Mouse (Mus musculus) spleen, adult 10 weeks (tissue): Measurements from ENCODE around the gene Sptssa. TPM values are rescaled to one million over a fixed set of nuclear protein-coding genes. Genes with fewer than 3 reads are reported as not detected.

ENCODE experiments used
- polyA plus RNA-seq: library from polyadenylated mRNA; stranded (reverse); fragments of 350-450 nt; fragmentation: Illumina TruSeq; extraction: RNeasy Lipid Tissue Mini Kit (QIAGEN cat#74804); gene quantifications from one replicate; pipeline ENCODE4 v1.2.3, GENCODE M21; 2015; ENCODE audit warnings: low replicate concordance; ENCODE audit not compliant: insufficient read depth

Gene Sptssa
- 120 TPM for polyA plus RNA-seq

GRCm38 (mm10) chr12:54656396-54657171 lies at the start of gene Sptssa:
Sptssa (minus strand) TSS chr12:54656573.

GRCm38 (mm10) chr12:54695511-54696241 lies 39.3 kb upstream of the Sptssa start, which contains the start of gene Eapp:
Eapp (minus strand) TSS chr12:54695897.

Other genes starting within 250 kb of the Sptssa start
- 64.4 TPM for gene Eapp, start 39.3 kb upstream of the Sptssa start, polyA plus RNA-seq
- 95.2 TPM for gene Snx6, start 139.1 kb upstream of the Sptssa start, polyA plus RNA-seq
- gene Cfl2, start 206.3 kb upstream of the Sptssa start, polyA plus RNA-seq = 65.1 TPM